Mouse (Mus musculus): ENCODE measurements around the gene Ivd.

- TF ChIP-seq CTCF (IDR thresholded peaks at IDR 0.05; ENCODE audit: low read depth) = no peak
- TF ChIP-seq EP300 (IDR thresholded peaks at IDR 0.05; ENCODE audit: low read depth) = no peak
Measured at GRCm38 (mm10) chr2:118926998-118927739, 65.4 kb downstream of the Ivd start.

Measured in heart, postnatal 0 days (tissue).